Mouse (Mus musculus): ENCODE data around the gene Shcbp1l. TPM values are rescaled to one million over a fixed set of nuclear protein-coding genes. Genes with fewer than 3 reads are reported as not detected.
"Not testable (repeated sequence)": the region's sequence is repeated elsewhere in the genome, so short reads cannot be mapped to it uniquely, and the experiment has no call there.

Shcbp1l gene
- total and polyA plus RNA-seq, 3 experiments: 0.59 to 1.6 TPM; not detected in 1

DNA sequence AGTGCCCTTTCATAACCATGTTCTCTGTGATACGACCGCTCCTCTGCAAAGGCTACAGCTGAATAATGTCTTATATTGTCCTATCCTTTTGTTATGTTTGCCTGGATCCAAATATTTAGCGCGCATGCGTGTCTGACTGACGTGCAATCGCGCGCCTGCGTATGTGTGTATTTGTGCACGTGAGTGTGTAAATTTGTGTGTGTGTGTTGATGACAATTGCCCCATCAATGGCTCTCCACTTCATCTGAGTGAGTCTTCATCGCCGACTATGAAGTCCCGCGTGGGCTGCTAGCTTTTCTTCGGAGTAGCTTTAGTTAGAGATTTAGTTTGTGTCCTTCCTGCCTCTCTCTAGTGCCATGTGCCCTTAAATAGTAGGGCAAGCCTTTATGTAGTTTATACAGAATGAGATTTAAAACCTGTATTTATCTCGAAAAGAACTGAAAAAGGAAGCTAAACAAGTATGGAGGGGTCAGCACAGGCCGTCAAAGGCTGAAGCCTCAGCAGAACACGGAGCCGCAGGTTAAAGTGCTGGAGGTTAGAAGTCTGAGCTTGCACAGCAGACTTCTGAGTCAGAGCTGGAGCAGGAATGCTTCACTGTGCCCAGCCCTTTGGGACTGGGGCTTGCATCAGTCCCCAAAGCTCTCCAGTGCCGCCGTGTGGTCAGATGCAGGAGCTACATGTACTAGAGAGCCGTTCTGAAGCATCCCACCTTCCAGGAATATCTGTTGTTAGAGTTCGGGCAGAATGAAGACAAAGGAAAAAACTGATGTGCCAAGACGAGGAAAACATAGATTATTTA is 38.5 kb upstream of the Shcbp1l start:
- H3K4me3 ChIP-seq (replicated peaks in 1 of 3; ENCODE audit: low read depth in 2 of 3, low read length in 2 of 3, poor library complexity in 1 of 3): no peak overlapping the region
- TF ChIP-seq MYC (IDR thresholded peaks at IDR 0.05; ENCODE audit: low read depth, low read length): no peak
- TF ChIP-seq NRF1 (IDR thresholded peaks at IDR 0.05; ENCODE audit: low read depth, low read length): no peak
- peak; percentile 77 for TF ChIP-seq ZC3H11A (IDR thresholded peaks at IDR 0.05; ENCODE audit: low read depth, low read length)
- no peak for TF ChIP-seq JUN (IDR thresholded peaks at IDR 0.05; ENCODE audit: insufficient read depth, low read depth, low read length)
- peak; percentile 90 for TF ChIP-seq RAD21 (IDR thresholded peaks at IDR 0.05; ENCODE audit: low read depth, low read length)
- TF ChIP-seq JUND (conservative IDR thresholded peaks at IDR 0.05; ENCODE audit: low read depth, low read length): no peak
- TF ChIP-seq UBTF (IDR thresholded peaks at IDR 0.05; ENCODE audit: low read depth, low read length): no peak
- TF ChIP-seq IRF4 (IDR thresholded peaks at IDR 0.05; ENCODE audit: low read depth, low read length): peak; percentile 70
- TF ChIP-seq PAX5 (IDR thresholded peaks at IDR 0.05; ENCODE audit: low read length): no peak
- no peak for TF ChIP-seq GABPA (IDR thresholded peaks at IDR 0.05; ENCODE audit: insufficient replicate concordance, low read depth, low read length)
- no peak for TF ChIP-seq HCFC1 (IDR thresholded peaks at IDR 0.05; ENCODE audit: low read depth, low read length)
- TF ChIP-seq CTCF (conservative IDR thresholded peaks at IDR 0.05 in 1 of 2, IDR thresholded peaks at IDR 0.05 in 1 of 2; ENCODE audit: low read depth in 2 of 2, low read length in 2 of 2): peak; percentile 87 to 92
- peak; percentile 44; the same call in 1 of the 2 replicates for TF ChIP-seq NELFE (IDR thresholded peaks at IDR 0.05; ENCODE audit: low read depth, low read length)
- TF ChIP-seq POLR2A (IDR thresholded peaks at IDR 0.05; ENCODE audit: low read depth, low read length): no peak
- peak; percentile 93 for TF ChIP-seq SMC3 (IDR thresholded peaks at IDR 0.05; ENCODE audit: low read depth, low read length)
- in situ Hi-C loops (cut with MboI; ENCODE audit: low pct_ligation_motif_present, low pct_unique_long_range_greater_than_20kb, low sequenced_read_pairs) (loop anchor here (10.0 to 25.0 kb wide), 3 partner anchors 282 to 849 kb away; no protein-coding TSS in a partner anchor), dilution Hi-C loops (cut with MboI; ENCODE audit: extremely low pct_ligation_motif_present, extremely low pct_unique_long_range_greater_than_20kb, low sequenced_read_pairs) (no loop called here)
- H3K36me3 ChIP-seq (replicated peaks in 1 of 2; ENCODE audit: control insufficient read depth in 1 of 2, insufficient read depth in 1 of 2, low read length in 1 of 2): no peaks in the 10 kb centered on the region
- peaks cover 2% of the 10 kb centered on the region for H3K27me3 ChIP-seq (replicated peaks)
- H3K79me2 ChIP-seq (replicated peaks; ENCODE audit: control insufficient read depth, extremely low read depth, insufficient read depth, poor library complexity, severe bottlenecking): no peaks in the 10 kb centered on the region
- H3K9ac ChIP-seq (ENCODE audit: insufficient read depth, low read depth): no peak overlapping the region
- no peak overlapping the region for H3K27ac ChIP-seq (ENCODE audit: insufficient read depth, low read depth)
- H3K4me1 ChIP-seq (ENCODE audit: control insufficient read depth in 1 of 2, insufficient read depth in 2 of 2): no peaks in the 10 kb centered on the region
- H3K4me2 ChIP-seq (ENCODE audit: insufficient read depth, low read depth, poor library complexity, severe bottlenecking): no peak overlapping the region
- H3K9me3 ChIP-seq (replicated peaks; ENCODE audit: low read length): no peaks in the 10 kb centered on the region
- peak; percentile 67 for DNase-seq (ENCODE audit: extremely low read depth)

- DNase-seq (ENCODE audit: extremely low read depth); dilution Hi-C loops (cut with MboI; ENCODE audit: extremely low pct_ligation_motif_present, extremely low pct_unique_long_range_greater_than_20kb, low sequenced_read_pairs); H3K27me3 ChIP-seq (replicated peaks); H3K27ac ChIP-seq (ENCODE audit: insufficient read depth, low read depth); H3K4me3 ChIP-seq (replicated peaks in 1 of 3; ENCODE audit: low read depth in 2 of 3, low read length in 2 of 3, poor library complexity in 1 of 3); H3K4me1 ChIP-seq (ENCODE audit: control insufficient read depth in 1 of 2, insufficient read depth in 2 of 2); H3K9ac ChIP-seq (ENCODE audit: insufficient read depth, low read depth); H3K9me3 ChIP-seq (replicated peaks; ENCODE audit: low read length); H3K4me2 ChIP-seq (ENCODE audit: insufficient read depth, low read depth, poor library complexity, severe bottlenecking); H3K79me2 ChIP-seq (replicated peaks; ENCODE audit: control insufficient read depth, extremely low read depth, insufficient read depth, poor library complexity, severe bottlenecking); H3K36me3 ChIP-seq (replicated peaks in 1 of 2; ENCODE audit: control insufficient read depth in 1 of 2, insufficient read depth in 1 of 2, low read length in 1 of 2): not testable (repeated sequence)
- in situ Hi-C loops (cut with MboI; ENCODE audit: low pct_ligation_motif_present, low pct_unique_long_range_greater_than_20kb, low sequenced_read_pairs): loop anchor here (25.0 kb wide), 2 partner anchors 608 to 858 kb away; no protein-coding TSS in a partner anchor
These were observed 29.3 kb upstream of the Shcbp1l start for GRCm38 (mm10) chr1:153395706-153396105.
